Mouse (Mus musculus) heart, postnatal 0 days (tissue): ENCODE measurements at regions not wholly inside any gene's neighbourhood (a gene's known extent, or its start where the extent isn't known, plus 50 kb on each side); places are given as distances from the start of the nearest gene placed in this dataset.

Experiments used
- CTCF ChIP-seq: IDR thresholded peaks from 2 replicates; pipeline ENCODE4 v1.5.1; 2016; ENCODE audit warnings: antibody characterized with exemption, control low read depth, low read depth
- EP300 ChIP-seq: IDR thresholded peaks from 2 replicates; pipeline ENCODE4 v1.6.1; 2016; ENCODE audit warnings: antibody characterized with exemption, low read depth

DNA sequence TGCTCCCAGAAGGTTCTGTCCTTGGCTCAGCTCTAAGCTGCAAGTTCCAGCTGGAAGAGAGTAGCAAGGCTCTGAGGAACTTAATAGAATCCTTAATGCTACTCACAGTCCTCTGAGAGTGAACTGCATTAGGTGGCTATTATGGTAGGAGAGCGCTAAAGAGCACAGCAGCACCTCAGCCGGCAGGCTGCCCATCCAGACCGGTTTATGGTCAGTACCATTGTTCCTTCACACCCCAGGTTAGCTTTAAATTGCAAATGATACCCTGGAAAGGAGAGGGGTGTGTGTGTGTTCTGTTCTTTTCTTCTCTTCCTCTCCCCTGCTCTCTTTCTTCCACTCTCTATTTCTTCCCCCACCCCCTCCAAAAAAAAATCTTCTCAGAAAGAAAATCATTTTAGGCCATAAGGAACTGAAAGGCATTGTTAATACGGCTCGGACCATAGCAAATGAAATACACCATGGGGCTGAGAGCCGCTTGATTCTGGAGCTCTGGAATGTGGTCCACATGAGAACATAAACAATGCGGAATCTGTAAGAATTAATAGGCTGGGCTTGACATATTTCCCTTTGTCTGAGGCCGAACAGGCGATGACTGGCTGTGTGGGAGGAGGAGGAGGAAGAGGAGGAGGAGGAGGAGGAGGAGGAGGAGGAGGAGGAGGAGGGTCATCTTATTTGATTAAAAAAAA lies 263.8 kb upstream of the Irx3 start:
- TF ChIP-seq CTCF: no peak
- TF ChIP-seq EP300: no peak
